Mouse (Mus musculus) adipocyte (in vitro differentiated cells): ENCODE measurements around the gene Celsr2.
A peak's percentile ranks its signal among the peaks of the same experiment; 100 is the strongest.

Experiments
- DNase-seq: peaks from one replicate; pipeline ENCODE4 v3.0.0-alpha.2; 2016; ENCODE audit warnings: low spot score

Gene Celsr2

GRCm38 (mm10) chr3:108411754-108412121 lies 3.6 kb downstream of the Celsr2 start:
- DNase-seq, result peak; percentile 45

GRCm38 (mm10) chr3:108411026-108411753 lies 4.2 kb downstream of the Celsr2 start:
- no peak for DNase-seq

GRCm38 (mm10) chr3:108410359-108410714 lies 5.0 kb downstream of the Celsr2 start:
- no peak for DNase-seq

GRCm38 (mm10) chr3:108409656-108410358 lies 5.5 kb downstream of the Celsr2 start:
- no peak for DNase-seq

GRCm38 (mm10) chr3:108408517-108409008 lies 6.8 kb downstream of the Celsr2 start:
- DNase-seq, result no peak

GRCm38 (mm10) chr3:108406306-108406885 lies 9.0 kb downstream of the Celsr2 start:
- no peak for DNase-seq

- DNase-seq, result no peak
Measured at GRCm38 (mm10) chr3:108405536-108406305, 9.6 kb downstream of the Celsr2 start.

GRCm38 (mm10) chr3:108402528-108402920 lies 12.8 kb downstream of the Celsr2 start:
- DNase-seq, result no peak

GRCm38 (mm10) chr3:108401692-108402527 lies 13.4 kb downstream of the Celsr2 start:
- peak; percentile 86 for DNase-seq

GRCm38 (mm10) chr3:108400442-108400841 lies 14.9 kb downstream of the Celsr2 start:
- no peak for DNase-seq

GRCm38 (mm10) chr3:108398281-108398680 lies 17.1 kb downstream of the Celsr2 start:
- no peak for DNase-seq

GRCm38 (mm10) chr3:108392793-108393192 lies 22.6 kb downstream of the Celsr2 start:
- no peak for DNase-seq

GRCm38 (mm10) chr3:108392299-108392698 lies 23.1 kb downstream of the Celsr2 start:
- no peak for DNase-seq

GRCm38 (mm10) chr3:108389111-108389545 lies 26.2 kb downstream of the Celsr2 start:
- DNase-seq, result peak; percentile 99

GRCm38 (mm10) chr3:108386186-108386585 lies 29.2 kb downstream of the Celsr2 start:
- DNase-seq, result no peak

- DNase-seq, result no peak
Measured at GRCm38 (mm10) chr3:108384425-108384824, 30.9 kb downstream of the Celsr2 start.

GRCm38 (mm10) chr3:108383485-108384354 lies 31.6 kb downstream of the Celsr2 start, which contains the start of gene Psrc1:
Psrc1 (plus strand) TSS chr3:108383839.
- DNase-seq, result peak; percentile 83

GRCm38 (mm10) chr3:108381945-108382875 lies 33.1 kb downstream of the Celsr2 start:
- DNase-seq, result peak; percentile 81

- DNase-seq, result no peak
Measured at GRCm38 (mm10) chr3:108380695-108381094, 34.7 kb downstream of the Celsr2 start.
